Mouse (Mus musculus) CD4-positive helper T cell, adult 2 months (primary cell): ENCODE measurements around the gene Gins3.
"Not testable (repeated sequence)": the region's sequence is repeated elsewhere in the genome, so short reads cannot be mapped to it uniquely, and the experiment has no call there.

Source experiments
- DNase-seq: peaks from one replicate; pipeline ENCODE4 v3.0.0-alpha.2; 2012; ENCODE audit warnings: low read depth, missing footprints, low spot score

Gene Gins3

GRCm38 (mm10) chr8:95633262-95634062 is at the start of gene Gins3:
Gene Gins3, plus strand, starts transcription at chr8:95633453.
- peak; percentile 93 for DNase-seq

- DNase-seq, result no peak
Measured at GRCm38 (mm10) chr8:95587339-95587738, 45.9 kb upstream of the Gins3 start.

- no peak for DNase-seq
Measured at GRCm38 (mm10) chr8:95589282-95589681, 44.0 kb upstream of the Gins3 start.

GRCm38 (mm10) chr8:95590539-95590938 is 42.7 kb upstream of the Gins3 start:
- DNase-seq, result no peak

GRCm38 (mm10) chr8:95592131-95592780 is 41.0 kb upstream of the Gins3 start:
- DNase-seq, result no peak

- DNase-seq, result no peak
Measured at GRCm38 (mm10) chr8:95593439-95594393, 39.5 kb upstream of the Gins3 start.

- DNase-seq, result no peak
Measured at GRCm38 (mm10) chr8:95595131-95595530, 38.1 kb upstream of the Gins3 start.

GRCm38 (mm10) chr8:95596841-95597241 is 36.4 kb upstream of the Gins3 start:
- no peak for DNase-seq

- DNase-seq, result peak; percentile 32
Measured at GRCm38 (mm10) chr8:95599861-95600260, 33.4 kb upstream of the Gins3 start.

- no peak for DNase-seq
Measured at GRCm38 (mm10) chr8:95601306-95601705, 31.9 kb upstream of the Gins3 start.

GRCm38 (mm10) chr8:95602168-95602567 is 31.1 kb upstream of the Gins3 start:
- no peak for DNase-seq

- not testable (repeated sequence) for DNase-seq
Measured at GRCm38 (mm10) chr8:95606509-95606908, 26.7 kb upstream of the Gins3 start.

- no peak for DNase-seq
Measured at GRCm38 (mm10) chr8:95607210-95607609, 26.0 kb upstream of the Gins3 start.

GRCm38 (mm10) chr8:95609406-95609805 is 23.8 kb upstream of the Gins3 start:
- DNase-seq, result no peak

GRCm38 (mm10) chr8:95610749-95611148 is 22.5 kb upstream of the Gins3 start:
- DNase-seq, result no peak

- no peak for DNase-seq
Measured at GRCm38 (mm10) chr8:95611769-95612168, 21.5 kb upstream of the Gins3 start.

- no peak for DNase-seq
Measured at GRCm38 (mm10) chr8:95616383-95616782, 16.9 kb upstream of the Gins3 start.

- DNase-seq, result no peak
Measured at GRCm38 (mm10) chr8:95620046-95620445, 13.2 kb upstream of the Gins3 start.

GRCm38 (mm10) chr8:95624833-95625232 is 8.4 kb upstream of the Gins3 start:
- DNase-seq, result no peak

- DNase-seq, result no peak
Measured at GRCm38 (mm10) chr8:95632840-95633239, 413 bp upstream of the Gins3 start.

- no peak for DNase-seq
Measured at GRCm38 (mm10) chr8:95634063-95634340, 749 bp downstream of the Gins3 start.

- DNase-seq, result no peak
Measured at GRCm38 (mm10) chr8:95644942-95645341, 11.7 kb downstream of the Gins3 start.
